Mouse (Mus musculus) regulatory T cell (primary cell): ENCODE measurements at regions not wholly inside any gene's neighbourhood (a gene's known extent, or its start where the extent isn't known, plus 50 kb on each side); places are given as distances from the start of the nearest gene placed in this dataset.

ENCODE experiments used
- in situ Hi-C: fragments of 300-600 bp; cut with MboI, MseI; formaldehyde crosslinking; loops from one replicate; pipeline ENCODE4 v1.15.1; 2025; ENCODE audit warnings: high pct_unique_total_duplicates

DNA sequence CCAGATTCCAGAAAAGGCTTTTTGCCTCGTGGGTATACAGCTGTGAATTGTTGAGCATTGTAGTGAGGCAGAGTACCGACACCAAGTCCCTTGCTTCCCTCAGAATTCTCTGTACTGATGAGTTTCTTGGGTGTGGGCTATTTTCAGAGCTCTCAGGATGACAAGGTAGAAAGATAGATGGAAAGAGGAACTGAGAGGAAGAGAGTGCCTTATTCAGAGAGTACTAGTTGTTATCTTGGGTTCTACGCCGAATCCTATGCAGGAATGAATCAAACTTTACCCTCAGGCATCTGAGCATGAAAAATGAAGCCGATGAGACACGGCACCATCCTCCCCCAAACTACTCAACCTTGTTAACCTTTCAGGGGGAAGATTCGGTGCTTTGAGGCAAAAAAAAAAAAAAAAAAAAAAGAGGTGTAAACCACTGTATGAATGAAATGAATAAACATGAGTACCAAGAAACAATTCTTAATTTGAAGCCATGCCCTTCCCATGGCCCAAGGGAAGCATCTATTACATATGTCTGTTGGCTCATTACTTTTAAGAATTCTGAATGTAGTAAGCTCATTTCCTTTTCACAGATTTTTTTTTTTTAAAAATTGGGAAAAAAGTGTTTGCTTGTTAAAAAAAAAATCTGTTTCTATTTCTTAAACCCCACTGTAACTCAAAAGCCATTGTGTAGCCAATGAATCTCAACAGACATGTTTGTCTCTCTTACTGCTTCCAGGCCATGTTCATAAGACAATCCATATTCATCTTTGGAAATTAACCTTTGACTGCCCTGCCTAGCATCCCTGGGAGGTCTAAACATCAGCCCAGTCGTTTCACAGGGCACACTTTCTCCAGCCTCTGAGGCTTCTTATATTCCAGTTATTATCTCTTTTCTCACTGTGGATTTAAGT lies 1435.8 kb upstream of the A1bg start:
- in situ Hi-C loops, result no loop called here

DNA sequence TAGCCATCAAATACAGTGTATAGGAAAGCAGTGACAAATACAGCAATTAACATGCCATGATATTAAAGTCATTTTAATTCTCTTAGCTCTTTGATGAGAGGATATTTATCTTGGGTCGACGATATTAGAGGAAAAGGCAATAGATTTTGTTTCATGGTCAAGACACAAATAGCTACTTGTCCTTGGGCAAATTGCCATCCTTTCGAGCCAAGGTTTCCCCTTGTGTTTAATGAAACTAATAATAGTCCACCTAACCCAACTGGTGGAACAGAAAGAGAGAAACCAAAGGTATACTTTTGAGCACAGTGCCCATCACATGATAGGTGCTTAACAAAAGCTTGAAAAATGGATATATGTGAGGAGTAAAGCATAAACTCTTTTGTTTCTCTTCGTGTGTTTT lies 1431.0 kb upstream of the A1bg start:
- in situ Hi-C loops, result no loop called here

DNA sequence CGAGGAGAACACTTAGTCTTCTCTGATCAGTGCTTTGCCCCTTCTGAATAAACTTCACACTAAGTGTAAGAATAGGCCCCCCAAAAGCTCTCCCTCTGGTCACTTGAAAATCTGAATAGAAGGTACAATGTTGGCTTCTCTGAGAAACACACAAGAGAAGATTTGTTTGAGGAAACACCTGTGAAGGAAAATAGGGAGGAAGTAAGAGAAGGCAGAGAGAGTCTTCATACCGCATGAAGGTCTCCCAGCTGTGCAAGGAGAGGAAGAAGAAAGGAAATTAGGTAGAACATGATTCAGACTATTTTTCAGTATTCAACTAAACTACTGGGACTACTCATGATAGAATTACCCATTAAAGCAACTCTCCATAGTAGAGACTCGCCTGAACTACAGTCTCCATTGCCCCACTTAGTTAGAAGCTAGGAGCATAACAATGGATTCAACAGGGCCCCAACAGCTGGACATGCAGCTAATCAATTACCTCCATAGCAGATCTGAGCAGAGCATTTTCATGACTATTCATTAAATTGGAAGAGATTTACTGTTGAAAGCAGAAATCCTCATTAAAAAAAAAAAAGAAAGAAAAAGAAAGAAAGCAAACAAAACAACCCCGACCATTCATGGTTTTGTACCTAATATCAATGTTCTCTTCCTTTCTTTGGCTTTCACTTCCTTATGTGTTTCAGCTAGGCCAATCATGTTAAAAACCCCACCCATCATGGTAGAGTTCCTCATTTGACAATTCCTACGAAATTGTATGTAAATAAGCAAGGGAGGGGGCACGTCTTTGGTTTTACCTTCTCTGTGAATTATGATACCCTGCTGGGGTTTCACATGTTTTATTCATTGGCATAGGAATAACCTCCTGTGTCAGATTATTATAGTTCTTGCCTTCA lies 1428.3 kb upstream of the A1bg start:
- in situ Hi-C loops, result no loop called here

DNA sequence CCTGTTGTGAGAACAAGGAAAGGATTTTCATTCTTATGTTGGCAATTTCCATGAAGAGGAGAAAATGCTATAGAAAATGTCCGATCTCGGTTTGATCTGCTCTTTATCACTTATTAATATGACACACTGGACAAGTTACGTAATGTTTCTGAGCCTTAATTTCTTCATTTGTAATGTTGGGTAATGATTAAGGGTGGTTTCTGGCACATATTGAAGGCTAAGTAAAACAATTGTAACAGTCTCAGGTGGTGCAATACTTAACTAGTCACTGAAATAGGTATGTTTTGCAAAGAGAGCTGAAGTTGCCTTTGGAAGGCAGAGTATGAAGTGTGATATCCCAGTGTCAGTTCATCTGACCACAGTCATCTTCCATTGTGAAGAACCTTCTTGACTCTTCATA lies 1427.2 kb upstream of the A1bg start:
- in situ Hi-C loops, result no loop called here

DNA sequence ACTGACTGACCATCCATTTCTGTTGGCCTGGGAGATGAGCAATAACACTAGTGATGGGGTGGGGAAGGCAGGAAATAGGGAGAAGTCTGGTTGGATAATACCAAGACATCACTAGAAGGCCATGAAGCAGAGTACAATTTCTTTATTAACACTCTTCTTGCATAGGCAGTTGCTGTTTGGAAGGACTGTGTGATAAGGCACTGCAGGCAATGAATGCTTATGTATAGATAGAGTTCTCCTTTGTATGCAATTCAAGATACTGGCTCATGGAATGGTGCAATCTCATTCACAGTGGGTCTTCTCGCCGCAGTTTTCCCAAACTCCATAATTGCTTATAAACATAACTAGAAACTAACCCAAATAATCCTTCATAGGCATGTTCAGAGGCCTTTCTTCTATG lies 1426.1 kb upstream of the A1bg start:
- in situ Hi-C loops, result no loop called here

DNA sequence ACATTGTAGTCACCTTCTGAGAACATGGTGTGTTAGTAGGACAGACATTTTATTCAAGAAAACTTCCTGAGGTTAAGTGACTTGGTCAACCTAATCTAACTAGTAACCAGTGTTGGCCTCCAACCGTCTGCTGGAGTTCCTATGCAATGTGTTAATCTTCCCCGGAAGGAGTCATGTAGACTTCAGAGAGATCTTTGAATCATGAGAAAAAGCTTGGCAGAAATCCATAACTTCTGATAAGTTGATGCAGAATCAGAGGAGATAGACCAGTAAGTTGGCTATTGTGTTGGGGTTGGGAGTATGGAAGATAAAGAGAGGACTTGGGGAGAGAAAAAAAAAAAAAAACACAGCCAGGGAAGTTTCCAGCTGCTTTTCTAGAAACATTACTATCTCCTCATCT lies 1424.9 kb upstream of the A1bg start:
- in situ Hi-C loops, result no loop called here

DNA sequence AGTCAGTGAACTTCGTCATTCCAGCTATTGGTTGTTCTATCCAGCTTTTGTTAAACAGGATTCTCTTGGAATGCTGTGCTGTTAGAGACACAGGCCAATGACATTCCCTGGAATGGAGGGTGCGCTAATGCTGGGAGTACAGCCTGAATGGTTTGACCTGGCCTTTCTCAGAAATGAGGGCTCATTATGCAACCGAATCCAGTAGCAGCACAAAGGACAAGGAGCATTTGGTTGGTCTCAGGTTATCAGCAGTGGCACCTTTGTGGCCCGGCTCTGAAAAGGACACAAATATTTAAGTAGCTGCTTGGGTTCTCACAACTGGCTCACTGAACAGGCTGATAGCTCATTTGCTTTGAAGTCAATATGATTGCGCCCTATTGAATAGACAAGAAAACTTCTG lies 1423.1 kb upstream of the A1bg start:
- in situ Hi-C loops, result no loop called here

DNA sequence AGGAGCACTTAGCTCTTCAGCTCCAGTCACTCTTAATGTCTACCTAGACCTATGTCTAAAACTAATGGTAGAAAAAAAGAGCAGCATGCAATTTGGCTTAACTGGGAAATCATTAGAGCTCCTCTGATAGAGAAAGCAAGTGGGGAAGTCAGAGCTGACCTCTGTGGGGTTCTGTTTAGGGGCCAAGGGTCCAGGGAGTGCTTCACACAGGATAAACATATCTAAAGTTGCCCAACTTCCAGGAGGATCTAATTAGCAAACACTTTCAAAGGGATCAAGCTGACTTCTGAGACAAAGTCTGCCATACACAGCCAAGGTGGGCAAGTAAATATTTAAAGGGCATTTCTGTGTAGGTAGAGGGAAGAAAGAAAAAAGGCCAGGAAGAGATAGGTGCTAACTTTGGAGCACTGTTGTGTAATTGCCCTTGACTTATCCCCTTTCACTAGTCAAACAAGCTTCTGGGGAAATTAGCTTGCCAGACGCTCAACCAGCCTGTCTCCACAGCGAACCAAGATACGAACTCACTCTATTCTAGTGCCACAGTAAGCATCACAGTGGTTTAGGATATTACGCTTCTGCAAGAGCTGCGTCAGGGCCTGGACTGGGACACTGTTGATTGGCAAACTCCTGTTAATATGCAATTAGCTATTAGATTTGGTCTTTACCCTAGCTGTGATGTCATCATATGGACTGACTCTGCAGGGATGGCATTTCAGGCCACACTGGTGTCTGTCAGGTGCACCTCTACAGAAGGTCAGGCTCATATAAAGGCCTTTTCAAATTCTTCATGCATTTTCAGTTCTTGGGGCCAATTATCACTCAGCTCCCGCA lies 1413.9 kb upstream of the A1bg start:
- in situ Hi-C loops, result no loop called here

DNA sequence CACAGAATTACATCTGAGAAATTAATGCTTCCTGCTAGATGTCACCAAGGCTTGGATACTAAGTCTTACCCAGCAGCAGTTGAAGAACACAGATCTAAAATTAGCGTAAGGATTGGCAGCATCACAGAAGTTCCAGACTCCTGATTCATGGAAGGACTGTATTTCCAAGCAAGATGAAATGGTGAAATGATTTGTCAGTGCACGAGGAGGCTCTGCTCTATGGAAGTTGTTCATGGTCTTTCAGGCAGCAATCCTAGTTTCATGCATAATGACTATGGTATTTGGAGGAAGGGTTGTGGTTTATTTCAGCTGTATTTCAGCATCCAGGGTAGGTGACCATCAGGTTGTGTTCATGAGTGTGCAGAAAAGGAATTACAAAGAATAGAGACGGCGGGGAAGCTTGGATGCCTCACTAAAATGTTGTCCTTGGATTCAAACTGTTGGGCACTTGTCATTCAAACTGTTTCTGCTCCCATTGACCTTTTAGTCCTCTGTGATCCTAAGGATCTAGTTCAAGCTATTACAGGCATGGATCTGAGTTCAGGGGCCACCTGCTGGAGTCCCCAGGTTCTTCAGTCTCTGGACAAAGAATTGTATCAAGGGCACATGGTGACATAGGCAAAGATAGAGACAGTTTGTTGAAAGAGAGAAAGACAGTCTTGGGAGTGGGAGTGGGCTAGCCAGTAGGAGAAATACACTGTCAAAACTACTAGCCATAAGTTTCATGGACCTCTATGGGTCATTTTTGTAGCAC lies 1411.6 kb upstream of the A1bg start:
- in situ Hi-C loops, result no loop called here

DNA sequence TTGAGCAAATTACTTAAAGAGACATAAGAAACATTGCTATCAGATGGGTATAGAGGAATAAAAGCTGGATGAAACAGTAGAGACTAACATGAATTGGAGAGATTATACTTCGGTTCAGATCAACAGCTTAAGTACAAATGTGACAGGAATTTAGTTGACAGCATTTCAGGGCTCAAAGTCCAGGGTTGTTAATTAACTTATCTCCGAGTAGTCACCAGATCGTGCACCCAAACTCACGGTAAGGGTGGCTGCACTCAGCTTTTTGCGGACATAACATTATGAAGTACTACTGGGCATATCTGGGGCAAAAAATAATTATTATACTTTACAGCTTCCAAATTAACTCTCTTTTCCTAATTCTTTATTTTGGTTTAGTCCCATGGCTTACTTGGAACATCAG lies 1409.3 kb upstream of the A1bg start:
- in situ Hi-C loops, result no loop called here

DNA sequence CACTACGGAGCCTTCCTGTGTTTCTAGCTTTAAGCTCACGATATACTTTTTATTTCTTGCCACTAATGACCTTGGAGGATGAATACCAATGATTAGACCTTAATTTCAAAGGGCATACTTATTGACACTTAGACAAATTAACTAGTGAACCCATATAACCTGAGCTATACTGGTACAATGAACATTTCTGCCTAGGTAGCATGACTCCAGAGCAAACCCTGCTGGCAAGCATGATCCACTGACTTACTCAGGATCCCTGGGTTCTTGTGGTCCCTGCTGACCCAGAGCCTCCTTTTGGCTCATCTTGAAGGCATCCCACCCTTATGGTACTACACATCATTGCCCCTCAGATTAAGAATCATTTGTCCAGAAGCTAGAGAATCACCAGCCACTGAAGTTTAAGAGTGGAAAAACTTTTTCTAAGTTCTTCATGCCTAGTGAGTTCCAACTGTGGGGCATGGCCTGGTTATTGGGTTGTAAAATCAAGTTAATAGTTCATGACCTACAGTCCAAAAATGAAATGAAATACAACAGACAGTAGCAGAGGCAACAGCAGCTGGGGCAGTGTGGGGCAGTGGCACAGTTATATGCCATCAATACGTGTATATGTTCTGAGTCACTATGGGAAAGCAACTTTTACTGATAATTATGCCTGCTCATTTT lies 1408.5 kb upstream of the A1bg start:
- in situ Hi-C loops, result no loop called here

DNA sequence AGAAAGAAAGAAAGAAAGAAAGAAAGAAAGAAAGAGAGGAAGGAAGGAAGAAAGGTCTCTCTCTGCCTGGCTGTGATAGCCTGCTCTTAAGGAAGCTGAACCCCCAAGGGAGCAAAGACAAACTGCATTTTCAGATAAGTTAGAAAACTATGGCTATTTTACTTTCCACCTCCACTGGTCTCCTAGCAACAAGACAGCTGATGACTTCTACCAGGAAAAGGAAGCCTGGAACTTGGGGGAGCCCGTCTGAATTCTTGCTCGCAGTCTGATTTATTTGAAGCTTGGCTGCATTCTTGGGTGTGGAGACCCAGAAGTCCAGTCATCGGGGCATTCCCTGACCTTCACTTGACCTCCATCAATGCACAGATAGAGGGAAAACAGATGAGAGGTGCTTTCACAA lies 1406.1 kb upstream of the A1bg start:
- in situ Hi-C loops, result no loop called here

DNA sequence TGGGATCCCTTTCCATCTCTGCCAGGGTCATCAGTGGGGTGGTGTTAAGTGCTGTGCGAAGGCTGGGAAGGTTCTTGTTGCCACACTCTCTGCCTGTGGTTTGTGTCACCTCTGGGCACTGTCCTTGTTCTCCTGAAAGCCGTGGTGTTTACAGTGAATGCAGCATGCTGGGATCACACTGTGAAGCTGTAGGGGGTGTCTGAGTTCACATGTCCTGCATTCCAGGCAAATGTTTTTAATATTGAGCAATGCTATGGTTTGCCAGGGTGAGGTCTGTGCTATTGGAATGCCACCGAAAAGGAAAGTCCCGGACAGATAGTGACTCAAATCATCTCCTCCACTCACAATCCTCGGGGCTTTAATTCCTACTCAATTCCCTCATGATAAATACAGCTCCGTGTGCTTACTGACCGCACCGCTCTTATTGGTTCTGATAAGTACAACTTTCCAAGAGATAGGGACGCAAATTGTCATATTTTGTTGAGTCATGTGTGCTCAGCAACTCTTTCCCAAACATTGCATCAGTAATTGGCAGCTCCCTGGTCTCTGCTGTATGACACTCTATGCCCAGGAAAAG lies 1405.6 kb upstream of the A1bg start:
- in situ Hi-C loops, result no loop called here

DNA sequence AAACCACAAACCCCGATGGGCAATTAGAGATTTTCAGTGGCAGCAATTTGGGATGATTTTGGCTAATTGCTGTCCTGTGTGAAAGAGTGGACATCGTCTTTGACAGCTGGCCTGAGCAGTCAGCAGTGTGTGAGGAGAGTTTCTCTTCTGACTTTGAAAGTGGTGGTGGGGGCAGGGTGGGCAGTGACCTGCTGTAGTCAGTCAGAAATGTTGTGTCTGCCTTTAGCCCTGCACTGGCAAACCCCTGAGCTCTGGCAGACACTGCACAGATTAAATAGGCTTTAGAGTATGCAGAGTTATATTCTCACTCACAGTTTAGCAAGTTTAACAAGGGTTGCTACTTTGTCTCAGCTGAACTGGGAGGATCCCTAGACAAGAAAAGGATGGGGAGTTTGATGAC lies 1404.7 kb upstream of the A1bg start:
- in situ Hi-C loops, result no loop called here

DNA sequence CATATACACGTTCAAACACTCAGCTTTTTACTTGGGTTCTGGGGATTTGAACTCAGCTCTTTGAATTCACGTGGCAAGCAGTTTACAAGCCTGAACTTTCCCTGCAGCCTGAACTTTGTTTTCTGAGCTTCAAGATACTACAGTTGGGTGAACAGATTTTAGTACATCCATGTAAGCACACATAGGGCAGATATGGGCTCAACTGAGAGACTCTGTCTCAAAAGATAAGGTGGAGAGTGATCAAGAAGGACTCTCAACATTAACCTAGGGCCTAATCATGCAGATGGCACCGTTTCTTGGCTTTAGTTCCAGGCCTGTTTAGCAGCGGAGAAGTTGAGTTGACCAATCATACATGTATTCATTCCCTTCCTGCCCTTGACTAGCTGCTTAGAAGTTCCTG lies 1403.7 kb upstream of the A1bg start:
- in situ Hi-C loops, result no loop called here

DNA sequence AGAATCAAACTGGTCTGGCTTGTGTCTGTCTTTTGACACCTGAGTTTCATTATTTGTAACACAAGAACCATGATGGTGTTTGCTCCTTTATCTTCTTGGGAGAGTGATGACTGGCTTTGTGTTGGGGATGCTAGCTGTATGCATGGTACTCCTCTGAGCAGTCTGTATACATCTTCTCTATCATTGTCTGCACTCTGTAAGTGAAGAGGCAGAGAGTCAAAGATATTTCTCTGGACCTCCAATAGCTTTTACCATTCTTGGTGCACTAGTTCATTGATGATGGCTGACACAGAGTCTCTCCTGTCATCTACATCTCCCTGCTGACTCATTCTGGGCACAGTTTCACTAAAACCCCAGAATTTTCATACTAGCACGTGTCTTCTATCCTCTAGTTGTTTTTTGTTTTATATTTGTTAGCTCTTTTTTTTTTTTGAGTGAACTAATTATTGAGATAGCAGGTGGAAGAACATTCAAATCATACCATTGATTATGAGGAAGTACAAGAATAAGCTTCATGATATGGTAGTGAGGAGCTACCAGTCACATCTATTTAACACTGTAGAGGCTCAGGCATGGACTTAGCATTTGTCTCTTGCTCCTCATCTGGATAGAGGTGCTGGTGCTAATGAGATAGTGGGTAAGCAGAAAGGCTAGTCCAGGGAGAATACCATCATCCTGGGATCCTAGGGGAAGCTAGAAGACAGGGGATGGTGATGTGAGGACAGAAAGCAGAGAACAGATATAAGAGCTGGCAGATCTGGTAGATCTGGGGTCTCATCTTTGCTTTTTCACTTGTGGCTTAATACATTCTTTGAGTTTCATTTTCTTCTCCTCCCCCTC lies 1402.9 kb upstream of the A1bg start:
- in situ Hi-C loops, result no loop called here

DNA sequence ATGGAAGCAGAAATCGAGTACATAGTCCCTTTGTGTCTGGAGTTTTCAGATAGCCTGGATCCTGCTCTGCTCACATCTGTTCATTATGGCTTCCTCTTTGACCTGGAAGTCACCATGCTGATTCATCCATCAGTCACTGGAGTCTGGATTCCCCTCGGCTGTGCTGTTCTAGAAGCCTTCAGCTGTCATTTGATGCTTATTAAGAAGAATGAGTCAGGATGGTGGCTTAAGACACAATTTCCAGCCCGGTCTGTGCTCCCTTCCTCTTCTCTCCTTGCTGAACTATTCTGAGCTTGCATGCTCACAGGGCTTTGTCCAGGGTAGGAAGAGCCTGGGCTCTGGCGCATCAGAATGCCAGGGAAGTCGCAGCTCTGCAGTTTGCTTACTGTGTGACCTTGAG lies 1398.2 kb upstream of the A1bg start:
- in situ Hi-C loops, result no loop called here

DNA sequence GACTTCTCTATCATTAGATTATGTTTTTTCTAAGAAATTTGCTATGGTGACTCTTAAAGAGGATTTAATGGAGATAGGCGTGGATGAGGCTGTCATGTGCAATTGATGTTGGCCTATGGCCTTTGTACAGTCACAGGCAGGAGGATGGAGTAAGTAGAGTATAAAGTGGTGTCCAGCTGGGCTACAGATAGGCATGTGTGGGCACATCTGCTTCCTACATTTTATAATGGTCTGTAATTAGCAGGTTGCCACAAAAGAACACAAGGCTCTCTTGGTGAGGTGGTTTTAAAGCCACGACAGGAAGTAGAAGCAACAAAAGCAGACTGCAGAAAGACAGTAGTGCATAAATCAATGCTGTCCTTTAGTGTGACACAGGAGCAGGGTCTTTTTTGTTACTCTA lies 1391.6 kb upstream of the A1bg start:
- in situ Hi-C loops, result no loop called here

DNA sequence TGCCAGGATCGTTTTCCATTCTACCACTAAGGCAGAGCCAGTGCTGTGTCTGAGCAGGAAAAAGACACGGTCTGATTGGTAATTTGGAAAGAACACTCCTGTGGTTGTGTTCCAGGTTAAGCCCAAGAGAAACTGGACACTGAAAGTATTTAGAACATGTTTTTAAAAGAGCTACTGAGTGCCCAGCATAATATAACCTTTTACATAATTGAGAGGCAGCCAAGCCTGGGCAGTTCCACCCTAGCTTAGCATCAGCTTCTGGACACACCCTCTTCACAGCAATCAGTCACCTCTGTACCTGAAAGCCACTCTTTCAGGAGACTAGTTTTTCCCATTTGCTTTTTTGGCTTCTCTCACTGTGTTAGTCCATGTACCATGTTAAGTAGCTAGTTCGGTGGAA lies 1379.4 kb upstream of the A1bg start:
- in situ Hi-C loops, result no loop called here
